Mouse (Mus musculus) hematopoietic stem cell, adult 5-6 weeks (primary cell): ENCODE data around the gene Rgs9bp. TPM values are rescaled to one million over a fixed set of nuclear protein-coding genes. Genes with fewer than 3 reads are reported as not detected.
A peak's percentile ranks its signal among the peaks of the same experiment; 100 is the strongest.
"Not testable (repeated sequence)": the region's sequence is repeated elsewhere in the genome, so short reads cannot be mapped to it uniquely, and the experiment has no call there.

Experiments
- ATAC-seq, 2 experiments: fragments of 125-278 bp in 1 of 2; replicated peaks in 1 of 2; 2 replicates each; pipeline ENCODE4 v1.8.0; 2016 to 2017; ENCODE audit warnings: inconsistent platforms in 2 of 2, mild to moderate bottlenecking in 2 of 2, moderate number of reproducible peaks in 2 of 2, low read depth in 1 of 2, moderate TSS enrichment in 1 of 2; ENCODE audit not compliant: low FRiP score in 2 of 2, poor library complexity in 2 of 2, severe bottlenecking in 2 of 2, insufficient read depth in 1 of 2, low TSS enrichment in 1 of 2
- total RNA-seq: library from RNA; stranded (forward); fragments of 172-1452, 232-1000 nt; gene quantifications from 2 replicates; pipeline ENCODE4 v1.2.3, GENCODE M21; 2017

Gene Rgs9bp
- total RNA-seq, 1 experiment from 2014 or later = 0.84 TPM

GRCm38 (mm10) chr7:35555224-35556204 is 29.9 kb downstream of the Rgs9bp start:
- ATAC-seq = peak; percentile 52 to 69

GRCm38 (mm10) chr7:35554605-35555175 is 30.7 kb downstream of the Rgs9bp start:
- ATAC-seq = peak; percentile 5 to 13; a peak in 1 of 4 replicates

GRCm38 (mm10) chr7:35553751-35554604 is 31.4 kb downstream of the Rgs9bp start:
- ATAC-seq = no peak

- peak; percentile 77 to 89 for ATAC-seq
Measured at GRCm38 (mm10) chr7:35545881-35546280, 39.5 kb downstream of the Rgs9bp start.

- no peak for ATAC-seq
Measured at GRCm38 (mm10) chr7:35537562-35537961, 47.8 kb downstream of the Rgs9bp start, which contains the start of gene Tdrd12. Gene Tdrd12, minus strand, starts transcription at chr7:35537745.

GRCm38 (mm10) chr7:35535750-35536512 is 49.5 kb downstream of the Rgs9bp start:
- no peak for ATAC-seq

GRCm38 (mm10) chr7:35530544-35530943 is 54.8 kb downstream of the Rgs9bp start:
- ATAC-seq = not testable (repeated sequence)

GRCm38 (mm10) chr7:35530026-35530425 is 55.4 kb downstream of the Rgs9bp start:
- ATAC-seq = no peak

Other genes starting within 250 kb of the Rgs9bp start
- gene Faap24, start 188.7 kb downstream of the Rgs9bp start, total RNA-seq = 9.4 and 10.0 TPM in 2 replicates
- gene Cep89, start 188.5 kb downstream of the Rgs9bp start, total RNA-seq = 22.2 and 25.0 TPM in 2 replicates
- not detected in 2 replicates for gene Slc7a9, start 136.8 kb downstream of the Rgs9bp start, total RNA-seq
- gene Tdrd12, start 47.8 kb downstream of the Rgs9bp start, total RNA-seq = not detected in 2 replicates
- gene Nudt19, start 29.3 kb downstream of the Rgs9bp start, total RNA-seq = 49.6 and 52.3 TPM in 2 replicates
- gene Ankrd27, start 662 bp upstream of the Rgs9bp start, total RNA-seq = 37.3 and 42.2 TPM in 2 replicates
- gene Pdcd5, start 61.9 kb upstream of the Rgs9bp start, total RNA-seq = 89.5 and 110 TPM in 2 replicates
- gene Dpy19l3, start 168.9 kb upstream of the Rgs9bp start, total RNA-seq = 24.0 and 32.1 TPM in 2 replicates
- 24.5 and 31.0 TPM in 2 replicates for gene Zfp507, start 217.4 kb upstream of the Rgs9bp start, total RNA-seq